Mouse (Mus musculus): ENCODE results near the gene Trpv5. TPM values are rescaled to one million over a fixed set of nuclear protein-coding genes. Genes with fewer than 3 reads are reported as not detected.

The Trpv5 gene
- polyA plus RNA-seq, 1 experiment from 2014 or later, result not detected

DNA sequence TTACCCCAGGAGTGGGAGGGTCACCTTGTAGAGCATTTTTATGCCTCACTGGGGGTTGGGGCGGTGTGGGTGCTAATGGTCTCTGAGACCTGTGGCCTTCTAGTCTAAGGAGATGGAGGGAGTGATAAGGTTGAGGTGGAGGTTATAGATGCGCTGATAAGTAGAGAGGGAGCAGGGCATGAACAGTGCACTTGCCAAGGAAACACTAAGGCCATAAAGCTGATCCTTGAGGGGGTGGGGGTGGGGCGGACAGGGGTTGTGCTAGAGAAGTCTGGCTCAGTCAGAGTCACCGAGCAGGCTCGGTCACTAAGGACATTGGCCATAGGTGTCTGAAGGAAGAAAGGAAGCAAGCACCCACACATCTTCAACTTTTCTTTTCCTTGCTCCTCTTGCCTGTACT, 1.1 kb upstream of the Trpv5 start:
- H3K9ac ChIP-seq, result no peak overlapping the region
- H3K27me3 ChIP-seq, result no peaks in the 10 kb centered on the region
- H3K4me2 ChIP-seq, result no peak overlapping the region
- no peaks in the 10 kb centered on the region for H3K9me3 ChIP-seq
- H3K4me1 ChIP-seq (replicated peaks), result no peaks in the 10 kb centered on the region
- 74% methylated on average over 5 of the region's 5 CpGs for WGBS
- H3K27ac ChIP-seq (replicated peaks), result no peak overlapping the region
- no peak overlapping the region for H3K4me3 ChIP-seq
- no peak for ATAC-seq (ENCODE audit: low read depth)
- H3K36me3 ChIP-seq, result no peaks in the 10 kb centered on the region

DNA sequence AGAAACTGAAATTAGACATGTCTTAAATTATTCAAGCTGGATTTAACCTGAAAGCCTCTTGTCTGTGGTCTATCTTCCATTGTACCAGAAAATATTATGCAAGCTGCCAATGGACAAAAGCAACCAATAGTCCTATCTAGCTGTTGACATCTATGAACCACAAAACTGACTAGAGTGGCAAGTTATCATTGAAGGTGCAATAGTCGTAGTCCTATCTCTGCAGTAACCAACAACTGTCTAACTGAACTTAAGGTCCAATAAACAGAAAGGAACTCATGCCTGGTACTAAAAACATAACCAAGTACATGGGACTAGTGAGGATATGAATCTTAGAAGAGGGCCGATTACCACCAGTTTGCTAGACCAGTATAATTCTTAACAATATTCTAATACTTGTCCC, 4.0 kb downstream of the Trpv5 start:
- no peak overlapping the region for H3K4me2 ChIP-seq
- no peaks in the 10 kb centered on the region for H3K36me3 ChIP-seq
- WGBS, result 90% methylated on average over 2 of the region's 2 CpGs
- no peaks in the 10 kb centered on the region for H3K4me1 ChIP-seq (replicated peaks)
- H3K27me3 ChIP-seq, result no peaks in the 10 kb centered on the region
- no peaks in the 10 kb centered on the region for H3K9me3 ChIP-seq
- no peak for ATAC-seq (ENCODE audit: low read depth)
- no peak overlapping the region for H3K4me3 ChIP-seq
- H3K9ac ChIP-seq, result no peak overlapping the region
- H3K27ac ChIP-seq (replicated peaks), result no peak overlapping the region

DNA sequence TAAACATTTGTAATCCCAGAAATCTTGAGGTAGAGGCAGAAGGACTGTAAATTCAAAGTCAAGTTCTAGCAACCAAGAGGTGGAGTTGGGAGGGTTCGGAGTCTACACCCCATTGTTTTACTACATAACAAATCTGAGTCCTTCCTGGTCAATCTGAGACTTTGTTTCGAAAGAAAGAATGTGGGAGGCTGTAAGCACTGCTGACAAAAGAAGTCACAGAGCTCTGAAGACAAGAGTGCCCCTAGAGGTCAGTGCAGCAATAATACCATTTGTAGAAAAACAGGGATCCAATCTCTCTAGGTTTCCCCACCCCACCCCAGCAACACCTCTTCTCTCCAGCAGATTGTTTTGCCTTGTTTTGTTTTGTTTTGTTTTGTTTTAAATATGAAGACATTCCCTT, 18.2 kb downstream of the Trpv5 start:
- H3K27ac ChIP-seq (replicated peaks), result no peak overlapping the region
- no peaks in the 10 kb centered on the region for H3K36me3 ChIP-seq
- no peaks in the 10 kb centered on the region for H3K4me1 ChIP-seq (replicated peaks)
- no peak overlapping the region for H3K4me3 ChIP-seq
- H3K9me3 ChIP-seq, result no peaks in the 10 kb centered on the region
- no peak overlapping the region for H3K4me2 ChIP-seq
- WGBS, result 28% methylated on average over 2 of the region's 2 CpGs
- no peaks in the 10 kb centered on the region for H3K27me3 ChIP-seq
- no peak for ATAC-seq (ENCODE audit: low read depth)
- H3K9ac ChIP-seq, result no peak overlapping the region

DNA sequence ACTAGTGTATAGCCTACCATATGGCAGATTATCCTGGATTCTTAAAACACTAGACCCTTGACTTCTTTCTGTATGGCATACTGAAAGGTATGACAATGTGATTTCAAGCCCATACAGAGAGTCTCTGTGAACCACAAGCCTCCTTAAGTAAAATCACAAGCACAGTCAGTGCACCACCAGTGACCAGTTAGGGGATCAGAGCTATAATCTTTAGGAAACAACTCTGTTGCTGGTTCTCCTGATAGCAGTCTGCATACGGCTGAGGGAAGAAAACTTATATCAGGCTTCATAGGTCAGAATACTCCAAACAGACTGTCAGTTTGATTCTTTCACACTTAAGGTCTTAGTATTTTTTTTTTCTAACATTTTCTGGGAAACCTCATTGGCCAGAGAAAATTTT, 22.1 kb downstream of the Trpv5 start:
- H3K9me3 ChIP-seq, result no peaks in the 10 kb centered on the region
- WGBS, result 80% methylated on average over 1 of the region's 1 CpGs
- H3K4me3 ChIP-seq, result no peak overlapping the region
- H3K27ac ChIP-seq (replicated peaks), result no peak overlapping the region
- H3K9ac ChIP-seq, result no peak overlapping the region
- H3K36me3 ChIP-seq, result no peaks in the 10 kb centered on the region
- no peaks in the 10 kb centered on the region for H3K4me1 ChIP-seq (replicated peaks)
- ATAC-seq (ENCODE audit: low read depth), result no peak
- H3K27me3 ChIP-seq, result no peaks in the 10 kb centered on the region
- no peak overlapping the region for H3K4me2 ChIP-seq

DNA sequence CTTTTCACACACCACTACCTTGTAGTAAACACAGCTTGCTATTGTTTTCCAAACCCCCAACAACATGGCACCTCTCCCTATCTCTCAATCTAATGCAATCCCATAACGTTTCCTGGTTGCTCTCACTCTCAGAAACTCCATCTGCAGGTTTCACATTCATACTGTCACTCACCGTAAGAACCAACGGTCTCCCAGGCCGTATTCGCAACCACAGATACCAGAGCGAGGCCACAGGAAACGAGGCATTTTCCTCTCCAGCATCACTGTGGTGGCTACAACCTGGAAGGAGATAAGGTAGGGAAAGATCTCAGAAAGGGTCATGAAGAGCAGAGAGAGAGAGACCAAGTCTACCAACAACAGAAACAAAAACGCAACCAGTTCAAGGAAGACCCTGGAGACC, 25.9 kb downstream of the Trpv5 start:
- Histone ChIP-seq H3K4me3 (no peak overlapping the region), H3K9ac (no peak overlapping the region)
- ATAC-seq (ENCODE audit: low read depth), result no peak

DNA sequence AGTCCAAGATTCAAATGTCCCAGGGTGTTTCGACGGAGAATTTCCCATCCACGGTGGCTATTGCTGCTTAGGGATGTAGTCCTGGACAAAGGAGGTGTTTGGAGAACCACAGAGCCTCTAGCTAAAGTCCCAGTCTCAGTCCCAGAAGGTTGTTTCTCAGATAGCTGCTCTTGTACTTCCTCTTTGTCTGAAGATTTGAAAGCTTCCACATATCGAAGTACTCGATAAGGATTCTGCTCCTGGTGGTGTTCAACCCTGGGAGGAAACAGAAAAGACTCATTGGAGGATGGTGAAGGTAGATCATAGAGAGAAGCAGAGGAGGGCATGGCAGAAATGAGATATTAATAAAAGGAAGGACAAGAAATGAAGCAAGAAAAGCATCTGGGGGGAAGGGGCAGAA, 27.4 kb downstream of the Trpv5 start:
- Histone ChIP-seq H3K27me3 (no peaks in the 10 kb centered on the region), H3K27ac (replicated peaks) (no peak overlapping the region), H3K9ac (no peak overlapping the region), H3K9me3 (no peaks in the 10 kb centered on the region), H3K36me3 (no peaks in the 10 kb centered on the region), H3K4me3 (no peak overlapping the region), H3K4me1 (replicated peaks) (no peaks in the 10 kb centered on the region), H3K4me2 (no peak overlapping the region)
- WGBS, result 91% methylated on average over 5 of the region's 5 CpGs
- ATAC-seq (ENCODE audit: low read depth), result no peak

More for the DNA sequence above, 25.9 kb downstream of the Trpv5 start:
- Histone ChIP-seq H3K4me1 (replicated peaks) (no peaks in the 10 kb centered on the region), H3K4me2 (no peak overlapping the region), H3K36me3 (no peaks in the 10 kb centered on the region), H3K9me3 (no peaks in the 10 kb centered on the region), H3K27ac (replicated peaks) (no peak overlapping the region), H3K27me3 (no peaks in the 10 kb centered on the region)
- 89% methylated on average over 8 of the region's 8 CpGs for WGBS

DNA sequence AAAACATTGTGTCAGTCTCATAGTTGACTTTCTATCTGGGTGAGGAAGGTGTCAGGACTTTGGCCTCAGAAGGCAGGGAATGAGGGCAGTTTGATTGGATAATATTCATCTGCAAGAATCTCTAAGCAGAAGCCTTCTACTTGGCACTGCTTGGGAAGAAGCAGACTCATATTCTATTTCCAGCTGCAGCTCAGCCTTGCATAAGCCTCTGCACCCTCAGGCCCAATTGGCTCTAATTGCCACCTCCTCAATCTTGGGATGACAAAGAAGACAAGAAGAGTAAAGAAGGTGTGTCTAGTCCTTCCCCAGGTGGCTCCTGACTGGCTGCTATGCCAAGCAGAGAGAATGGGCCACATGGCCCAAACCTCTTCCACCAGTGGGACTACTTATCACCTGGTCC, 33.9 kb downstream of the Trpv5 start:
- no peak for ATAC-seq (ENCODE audit: low read depth)
- no peak overlapping the region for H3K4me3 ChIP-seq
- no peak overlapping the region for H3K4me2 ChIP-seq
- H3K9me3 ChIP-seq, result no peaks in the 10 kb centered on the region
- H3K4me1 ChIP-seq (replicated peaks), result no peaks in the 10 kb centered on the region
- no peaks in the 10 kb centered on the region for H3K36me3 ChIP-seq
- no peak overlapping the region for H3K27ac ChIP-seq (replicated peaks)
- H3K27me3 ChIP-seq, result no peaks in the 10 kb centered on the region
- no peak overlapping the region for H3K9ac ChIP-seq

DNA sequence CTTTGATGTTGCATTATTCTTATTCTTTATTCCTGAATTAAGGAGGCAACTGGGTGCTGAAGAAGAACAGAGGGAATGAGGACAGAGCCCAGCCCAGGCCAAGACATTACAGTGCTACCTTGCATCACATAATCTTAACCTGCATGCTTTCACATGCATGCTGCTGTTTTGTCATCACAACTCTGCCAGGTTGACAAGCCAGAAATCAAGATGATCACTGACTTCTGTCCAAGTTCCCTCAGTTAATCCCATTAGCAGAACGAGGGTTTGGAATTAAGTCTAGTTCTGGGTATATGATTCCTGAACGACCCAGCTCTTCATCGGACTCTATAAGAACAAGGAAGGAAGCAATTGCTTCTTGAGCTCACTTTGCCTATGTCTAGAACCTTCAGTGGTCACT, 34.3 kb downstream of the Trpv5 start:
- Histone ChIP-seq H3K9me3 (no peaks in the 10 kb centered on the region), H3K4me3 (no peak overlapping the region), H3K9ac (no peak overlapping the region), H3K27ac (replicated peaks) (no peak overlapping the region), H3K27me3 (no peaks in the 10 kb centered on the region), H3K4me2 (no peak overlapping the region), H3K36me3 (no peaks in the 10 kb centered on the region), H3K4me1 (replicated peaks) (no peaks in the 10 kb centered on the region)
- 88% methylated on average over 3 of the region's 3 CpGs for WGBS
- ATAC-seq (ENCODE audit: low read depth), result no peak

DNA sequence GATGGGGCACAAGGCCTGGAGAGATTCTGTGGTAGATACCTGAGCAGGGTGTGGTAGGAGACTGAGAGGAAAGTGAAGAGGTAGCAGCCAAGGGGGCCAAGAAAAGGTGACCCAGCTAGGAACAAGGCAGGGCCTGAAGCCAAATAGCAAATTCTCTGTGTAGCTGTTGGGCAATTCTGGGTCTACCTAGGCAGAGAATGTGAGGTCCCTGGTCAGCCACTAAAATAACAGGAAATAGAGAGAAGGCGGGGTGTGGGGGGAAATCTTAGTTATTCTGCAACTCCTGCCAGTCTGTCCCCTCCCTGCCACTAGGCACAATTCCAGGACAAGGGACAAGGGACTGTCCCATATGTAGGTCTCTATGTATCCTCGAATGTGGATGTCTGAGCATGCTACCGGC, 37.3 kb downstream of the Trpv5 start:
- H3K4me3 ChIP-seq, result no peak overlapping the region
- 92% methylated on average over 3 of the region's 3 CpGs for WGBS
- no peak overlapping the region for H3K27ac ChIP-seq (replicated peaks)
- no peak overlapping the region for H3K9ac ChIP-seq
- H3K9me3 ChIP-seq, result no peaks in the 10 kb centered on the region
- H3K4me2 ChIP-seq, result no peak overlapping the region
- H3K36me3 ChIP-seq, result no peaks in the 10 kb centered on the region
- no peaks in the 10 kb centered on the region for H3K4me1 ChIP-seq (replicated peaks)
- ATAC-seq (ENCODE audit: low read depth), result no peak
- H3K27me3 ChIP-seq, result no peaks in the 10 kb centered on the region

DNA sequence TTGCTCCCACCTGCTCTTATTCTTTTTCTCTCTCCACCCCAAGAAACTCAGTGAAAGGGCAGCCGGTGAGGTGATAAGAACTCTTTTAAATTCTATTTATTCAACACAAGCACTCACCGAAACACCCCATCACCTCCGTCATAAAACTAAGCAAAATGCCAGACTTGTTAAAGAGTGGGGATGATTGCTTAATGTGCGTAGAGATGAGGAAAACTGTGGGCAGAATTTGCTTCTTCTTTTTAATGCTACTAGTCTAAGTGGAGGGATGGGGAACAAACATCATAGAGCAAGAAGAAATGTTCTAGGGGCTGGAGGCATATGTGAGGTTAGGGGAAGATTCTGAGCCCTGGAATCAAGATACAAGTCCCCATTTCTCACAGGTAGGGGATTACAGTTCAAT, 37.8 kb downstream of the Trpv5 start:
- Histone ChIP-seq H3K4me1 (replicated peaks) (no peaks in the 10 kb centered on the region), H3K9ac (no peak overlapping the region), H3K4me2 (no peak overlapping the region), H3K4me3 (no peak overlapping the region), H3K9me3 (no peaks in the 10 kb centered on the region), H3K27ac (replicated peaks) (no peak overlapping the region), H3K27me3 (no peaks in the 10 kb centered on the region), H3K36me3 (no peaks in the 10 kb centered on the region)
- no peak for ATAC-seq (ENCODE audit: low read depth)
- 89% methylated on average over 4 of the region's 4 CpGs for WGBS

DNA sequence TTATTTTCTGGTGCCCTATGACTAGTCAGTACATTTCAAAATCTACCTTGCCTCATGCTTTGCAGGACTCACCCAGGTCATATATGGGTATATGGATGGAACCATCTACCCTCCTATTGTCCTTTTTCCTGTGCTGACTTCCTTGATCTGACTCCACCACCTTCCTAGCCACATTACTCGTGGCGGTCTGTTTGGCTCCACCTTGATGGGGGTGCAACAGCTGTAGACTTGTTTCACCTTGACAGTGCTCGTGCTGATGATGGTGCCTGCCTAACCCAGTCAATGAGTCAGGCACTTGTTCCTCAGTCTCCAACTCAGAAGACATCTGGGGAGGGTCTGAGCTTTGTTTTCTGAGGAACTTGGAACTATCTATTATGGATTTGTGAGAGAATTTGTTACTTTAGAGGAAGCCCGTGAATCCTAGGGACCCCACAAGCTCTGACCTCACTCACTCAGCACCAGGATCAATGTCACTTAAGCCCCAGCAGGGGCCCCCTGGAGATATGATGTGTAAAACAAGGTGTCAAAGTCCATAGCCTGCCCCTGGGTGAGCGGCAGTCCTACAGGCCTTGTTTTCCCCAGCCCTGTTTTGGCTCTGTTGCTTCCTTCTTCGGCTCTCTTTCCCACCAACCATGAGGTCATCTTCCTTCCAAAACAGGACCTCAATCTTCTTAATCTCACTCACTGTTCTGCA, 39.2 kb downstream of the Trpv5 start:
- Histone ChIP-seq H3K4me3 (no peak overlapping the region), H3K4me1 (replicated peaks) (no peaks in the 10 kb centered on the region), H3K36me3 (no peaks in the 10 kb centered on the region), H3K9ac (no peak overlapping the region), H3K4me2 (no peak overlapping the region), H3K27ac (replicated peaks) (no peak overlapping the region), H3K27me3 (no peaks in the 10 kb centered on the region), H3K9me3 (no peaks in the 10 kb centered on the region)
- ATAC-seq (ENCODE audit: low read depth), result no peak
- 93% methylated on average over 6 of the region's 6 CpGs for WGBS

DNA sequence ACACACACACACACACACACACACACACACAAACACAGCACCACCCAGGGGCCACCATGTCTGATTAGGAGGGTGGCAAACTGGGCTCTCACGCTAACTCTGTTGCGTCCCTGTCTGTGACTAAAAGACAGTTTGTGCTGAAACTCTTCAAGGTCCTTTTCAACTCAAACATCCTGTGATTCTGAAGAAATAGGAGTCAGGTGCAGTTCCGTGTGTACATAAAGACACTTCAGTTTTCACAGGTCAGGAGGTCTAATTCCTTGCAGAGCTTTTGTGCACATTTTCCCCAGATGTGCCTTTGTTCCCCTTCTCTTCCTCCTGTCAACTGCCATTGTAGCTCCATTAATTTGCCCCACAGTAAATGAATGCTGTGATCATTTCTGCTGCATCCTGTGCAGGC, 40.1 kb downstream of the Trpv5 start:
- Histone ChIP-seq H3K4me2 (no peak overlapping the region), H3K36me3 (no peaks in the 10 kb centered on the region), H3K4me1 (replicated peaks) (no peaks in the 10 kb centered on the region), H3K27me3 (no peaks in the 10 kb centered on the region), H3K9ac (no peak overlapping the region), H3K9me3 (no peaks in the 10 kb centered on the region), H3K27ac (replicated peaks) (no peak overlapping the region), H3K4me3 (no peak overlapping the region)
- no peak for ATAC-seq (ENCODE audit: low read depth)
- WGBS, result 48% methylated on average over 3 of the region's 3 CpGs

DNA sequence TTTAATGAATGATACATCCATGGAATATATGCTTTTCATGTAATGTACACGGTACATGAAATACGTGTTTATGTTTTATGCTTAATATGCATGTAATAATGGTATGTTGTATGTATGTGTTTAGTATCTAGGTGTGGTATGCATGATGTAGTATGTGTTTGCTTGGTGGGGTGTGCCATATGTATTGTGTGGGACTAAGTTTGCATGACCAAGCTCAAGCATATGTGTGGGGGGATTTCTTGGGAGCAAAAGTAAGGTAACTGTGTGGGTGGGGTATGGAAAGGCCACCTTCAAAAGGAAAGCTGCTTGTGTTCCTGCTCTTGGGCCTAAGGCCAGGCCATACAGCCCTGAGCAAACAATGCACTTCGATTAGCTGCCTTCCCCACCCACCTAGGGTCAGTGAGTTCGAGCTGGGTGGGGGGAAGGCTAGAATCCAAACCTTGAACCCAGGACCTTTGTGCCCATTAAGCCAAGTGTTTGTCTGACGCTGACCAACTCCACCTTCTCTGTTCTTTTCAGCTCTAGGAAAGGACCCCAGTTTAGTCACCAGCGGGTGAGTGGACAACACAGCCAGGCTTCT, 42.6 kb downstream of the Trpv5 start:
- ATAC-seq (ENCODE audit: low read depth), result no peak
- WGBS, result 83% methylated on average over 6 of the region's 6 CpGs
- Histone ChIP-seq H3K36me3 (no peaks in the 10 kb centered on the region), H3K27me3 (no peaks in the 10 kb centered on the region), H3K9me3 (no peaks in the 10 kb centered on the region), H3K9ac (no peak overlapping the region), H3K4me1 (replicated peaks) (no peaks in the 10 kb centered on the region), H3K27ac (replicated peaks) (no peak overlapping the region), H3K4me3 (no peak overlapping the region), H3K4me2 (no peak overlapping the region)
